Mouse (Mus musculus) layer of hippocampus, adult 8-10 months (tissue): Measurements from ENCODE around the gene Adssl1. TPM values are rescaled to one million over a fixed set of nuclear protein-coding genes. Genes with fewer than 3 reads are reported as not detected.

Experiments
- DNase-seq, 2 experiments: peaks; one replicate each; pipeline ENCODE4 v3.0.0; 2022; ENCODE audit warnings: low spot score in 2 of 2
- microRNA-seq, 2 experiments: library from miRNA; unstranded; fragments of <30 nt; microRNA quantifications; one replicate each; pipeline ENCODE4 v1.2.0; 2022
- total RNA-seq, 4 experiments: library from RNA; stranded (reverse); gene quantifications; 2 replicates each; pipeline ENCODE4 v1.2.4; 2022

Adssl1 gene
- total RNA-seq, 4 experiments from 2014 or later, result 9.6 to 30.4 (median 20.8) TPM

- no peak for DNase-seq
These were observed 54.5 kb downstream of the Adssl1 start, which contains the start of gene Akt1 for GRCm38 (mm10) chr12:112674132-112675011. TSS of gene Akt1 (minus strand) at chr12:112674884.

GRCm38 (mm10) chr12:112675245-112676035 lies 55.6 kb downstream of the Adssl1 start:
- DNase-seq, result peak; percentile 69 to 74

- DNase-seq, result no peak
These were observed 57.2 kb downstream of the Adssl1 start for GRCm38 (mm10) chr12:112677076-112677475.

- no peak for DNase-seq
These were observed 58.2 kb downstream of the Adssl1 start for GRCm38 (mm10) chr12:112677943-112678554.

GRCm38 (mm10) chr12:112678555-112679026 lies 58.7 kb downstream of the Adssl1 start, which contains the start of gene Zbtb42:
TSS of gene Zbtb42 (plus strand) at chr12:112678828.
- no peak for DNase-seq

GRCm38 (mm10) chr12:112679027-112679996 lies 59.5 kb downstream of the Adssl1 start:
- DNase-seq, result no peak

- DNase-seq, result no peak
These were observed 63.5 kb downstream of the Adssl1 start for GRCm38 (mm10) chr12:112683351-112683750.

GRCm38 (mm10) chr12:112688458-112688857 lies 68.6 kb downstream of the Adssl1 start:
- no peak for DNase-seq

Small RNA genes lying within 50 kb of the gene (microRNA-seq; reads per million reads assigned to microRNA genes)
- gene Mir6939, result 0 to 0.64 reads per million in 2 experiments

Other genes starting within 250 kb of the Adssl1 start
- under 1 TPM in 2 of 4 experiments, not detected in 2; 0.16 to 0.36 TPM for gene A530016L24Rik, start 130.6 kb upstream of the Adssl1 start, total RNA-seq
- 100 to 1,000 TPM; 118 to 128 (median 123) TPM for gene Tmem179, start 103.3 kb upstream of the Adssl1 start, total RNA-seq
- 100 to 1,000 TPM; 111 to 121 (median 115) TPM for gene Inf2, start 31.3 kb upstream of the Adssl1 start, total RNA-seq
- gene Siva1, start 24.6 kb downstream of the Adssl1 start, total RNA-seq, result 10 to 100 TPM; 20.8 to 23.5 (median 22.1) TPM
- gene Akt1, start 54.8 kb downstream of the Adssl1 start, total RNA-seq, result 100 to 1,000 TPM; 153 to 162 (median 161) TPM
- gene Zbtb42, start 58.8 kb downstream of the Adssl1 start, total RNA-seq, result 1 to 10 TPM in 3 of 4 experiments, under 1 TPM in 1; 0.98 to 2.2 (median 1.1) TPM
- 100 to 1,000 TPM; 190 to 216 (median 203) TPM for gene Cep170b, start 100.4 kb downstream of the Adssl1 start, total RNA-seq
- 10 to 100 TPM in 2 of 4 experiments, 1 to 10 TPM in 2; 7.3 to 36.6 (median 21.0) TPM for gene Pld4, start 140.6 kb downstream of the Adssl1 start, total RNA-seq
- 10 to 100 TPM in 2 of 4 experiments, 1 to 10 TPM in 2; 4.7 to 11.9 (median 8.2) TPM for gene Ahnak2, start 182.6 kb downstream of the Adssl1 start, total RNA-seq
- 10 to 100 TPM; 10.9 to 17.6 (median 14.0) TPM for gene Clba1, start 188.9 kb downstream of the Adssl1 start, total RNA-seq
- gene Cdca4, start 209.4 kb downstream of the Adssl1 start, total RNA-seq, result 10 to 100 TPM; 10.1 to 12.0 (median 11.1) TPM
- gene Gpr132, start 248.2 kb downstream of the Adssl1 start, total RNA-seq, result not detected